Mouse (Mus musculus) forebrain, postnatal 0 days (tissue): Measurements from ENCODE around the gene Clec16a. TPM values are rescaled to one million over a fixed set of nuclear protein-coding genes. Genes with fewer than 3 reads are reported as not detected.

Experiments used
- ATAC-seq: fragments of 200-750 bp; cut with Nextera tagmentation; 2 replicates; pipeline ENCODE4 v1.8.0; 2017; ENCODE audit warnings: mild to moderate bottlenecking, moderate library complexity
- DNase-seq: peaks from one replicate; pipeline ENCODE4 v3.0.0-alpha.2; 2015
- H3K27ac ChIP-seq: fragments of 300-500 bp; sonication (generic); 2 replicates; pipeline ENCODE4 v1.5.1; 2014; ENCODE audit warnings: low read depth, mild to moderate bottlenecking, antibody characterized with exemption, low read length, moderate library complexity, mixed read lengths
- H3K27me3 ChIP-seq: fragments of 300-500 bp; sonication (generic); 2 replicates; pipeline ENCODE4 v1.6.1; 2014; ENCODE audit warnings: mild to moderate bottlenecking, low read length, mixed read lengths; ENCODE audit not compliant: insufficient read depth
- H3K36me3 ChIP-seq: fragments of 300-500 bp; sonication (generic); 2 replicates; pipeline ENCODE4 v1.6.1; 2014; ENCODE audit warnings: mild to moderate bottlenecking, moderate library complexity; ENCODE audit not compliant: insufficient read depth
- H3K4me1 ChIP-seq: fragments of 300-500 bp; sonication (generic); 2 replicates; pipeline ENCODE4 v1.6.1; 2014; ENCODE audit warnings: antibody characterized with exemption; ENCODE audit not compliant: insufficient read depth
- H3K4me2 ChIP-seq: fragments of 300-500 bp; sonication (generic); 2 replicates; pipeline ENCODE4 v1.6.1; 2014; ENCODE audit warnings: low read depth, mild to moderate bottlenecking, moderate library complexity
- H3K4me3 ChIP-seq: fragments of 300-500 bp; sonication (generic); 2 replicates; pipeline ENCODE4 v1.5.1; 2014; ENCODE audit warnings: low read depth, low read length, mixed read lengths
- H3K9ac ChIP-seq: fragments of 300-500 bp; sonication (generic); 2 replicates; pipeline ENCODE4 v1.6.1; 2014; ENCODE audit warnings: mild to moderate bottlenecking
- H3K9me3 ChIP-seq: fragments of 300-500 bp; sonication (generic); 2 replicates; pipeline ENCODE4 v1.6.1; 2016; ENCODE audit warnings: low read length
- CTCF ChIP-seq: sonication (generic); IDR thresholded peaks from 2 replicates; pipeline ENCODE4 v1.5.1; 2016; ENCODE audit warnings: antibody characterized with exemption, control low read depth, low read depth
- WGBS: fragments of 180-500 bp; shearing (Covaris S2); extraction: QIAGEN DNeasy Blood & Tissue Kit; methylation state at CpG from one replicate; pipeline ENCODE4 v1.1.7; 2014; 5-methylcytosine and 5-hydroxymethylcytosine counted together
- polyA plus RNA-seq: library from polyadenylated mRNA; unstranded; fragments of >200 nt; fragmentation: Nextera tagmentation; extraction: Ambion mirVana; gene quantifications from 2 replicates; pipeline ENCODE4 v1.2.1, GENCODE M21; 2015
- total RNA-seq: library from RNA; depleted of rRNA; stranded (reverse); fragments of >200 nt; gene quantifications from 2 replicates; pipeline ENCODE4 v1.2.3, GENCODE M21; 2014

Clec16a gene
- total and polyA plus RNA-seq, 2 experiments from 2014 or later: 52.3 to 65.8 TPM

DNA sequence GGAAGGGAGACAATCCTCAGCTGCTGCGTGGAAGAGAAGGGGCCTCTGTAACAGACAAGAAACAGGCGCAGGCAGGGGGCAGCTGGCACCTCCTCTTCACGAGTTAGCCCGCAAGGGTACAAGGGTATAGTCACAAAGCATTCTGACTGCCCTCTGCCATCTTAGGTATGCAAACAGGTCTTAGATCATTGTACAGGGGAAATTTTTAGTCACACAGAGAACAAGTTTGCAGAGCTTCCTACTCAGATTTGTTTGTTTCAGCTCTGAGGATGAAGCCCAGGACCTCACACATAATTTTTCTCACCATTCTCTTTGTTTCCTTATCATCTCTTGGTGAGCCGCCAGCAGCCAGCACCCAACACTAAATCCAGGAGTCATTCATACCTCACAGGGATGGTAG, 146.6 kb downstream of the Clec16a start:
- no peak for TF ChIP-seq CTCF
- Histone ChIP-seq H3K4me1 (no peaks in the 10 kb centered on the region), H3K9me3 (no peaks in the 10 kb centered on the region), H3K27me3 (no peaks in the 10 kb centered on the region), H3K27ac (no peak overlapping the region), H3K4me3 (no peak overlapping the region), H3K36me3 (peaks cover 7% of the 10 kb centered on the region; the same call in 1 of the 2 replicates), H3K9ac (no peak overlapping the region), H3K4me2 (no peak overlapping the region)
- ATAC-seq: no peak
- 82% methylated on average over 5 of the region's 5 CpGs for WGBS
- DNase-seq: no peak

DNA sequence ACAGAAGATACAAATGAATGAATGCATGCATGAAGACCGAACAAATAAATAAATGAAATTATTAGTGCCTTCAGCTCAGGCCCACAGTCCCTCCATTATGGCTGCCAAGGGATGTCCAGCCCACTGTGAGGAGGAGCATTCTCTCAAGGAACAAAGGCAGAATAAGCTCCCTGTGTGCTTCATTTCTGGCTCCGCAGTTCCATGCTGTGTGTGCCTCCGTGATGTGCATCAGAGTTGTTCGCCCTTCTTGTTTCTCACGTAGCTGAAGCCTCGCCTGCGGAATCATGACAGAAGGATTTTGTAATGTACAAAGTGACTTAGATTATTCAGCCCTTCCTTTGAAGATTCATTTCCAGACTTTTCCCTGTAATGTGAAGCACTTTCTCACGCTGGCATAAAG, 147.7 kb downstream of the Clec16a start:
- no peak overlapping the region for H3K4me3 ChIP-seq
- no peak overlapping the region for H3K27ac ChIP-seq
- no peak overlapping the region for H3K9ac ChIP-seq
- ATAC-seq: no peak
- no peaks in the 10 kb centered on the region for H3K4me1 ChIP-seq
- DNase-seq: no peak
- no peak for TF ChIP-seq CTCF
- no peaks in the 10 kb centered on the region for H3K27me3 ChIP-seq
- H3K9me3 ChIP-seq: no peaks in the 10 kb centered on the region
- WGBS: 63% methylated on average over 8 of the region's 8 CpGs
- H3K4me2 ChIP-seq: no peak overlapping the region
- peaks cover 7% of the 10 kb centered on the region; the same call in 1 of the 2 replicates for H3K36me3 ChIP-seq

DNA sequence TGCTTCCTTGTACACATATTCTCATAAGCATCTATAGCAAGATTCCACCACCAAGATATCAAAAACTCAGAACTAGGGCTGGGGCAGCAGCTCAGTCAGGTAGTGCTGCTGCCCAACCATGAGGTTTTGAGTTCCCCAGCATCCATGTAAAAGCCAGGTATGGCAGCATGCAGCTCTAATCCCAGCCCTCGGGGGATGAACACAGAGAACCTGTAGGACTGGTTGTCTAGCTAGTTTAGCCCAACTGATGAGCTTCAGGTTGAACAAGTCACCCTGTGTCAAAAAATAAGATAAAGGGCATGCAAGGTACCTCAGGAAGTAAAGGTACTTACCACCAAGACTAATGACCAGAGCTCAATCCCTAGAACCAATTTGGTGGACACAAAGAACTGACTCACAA, 148.3 kb downstream of the Clec16a start:
- DNase-seq: no peak
- no peak overlapping the region for H3K4me2 ChIP-seq
- H3K9me3 ChIP-seq: no peaks in the 10 kb centered on the region
- H3K27me3 ChIP-seq: no peaks in the 10 kb centered on the region
- no peak overlapping the region for H3K9ac ChIP-seq
- peaks cover 7% of the 10 kb centered on the region; the same call in 1 of the 2 replicates for H3K36me3 ChIP-seq
- 98% methylated on average over 1 of the region's 1 CpGs for WGBS
- no peak for TF ChIP-seq CTCF
- no peak for ATAC-seq
- no peak overlapping the region for H3K4me3 ChIP-seq
- H3K27ac ChIP-seq: no peak overlapping the region
- no peaks in the 10 kb centered on the region for H3K4me1 ChIP-seq

DNA sequence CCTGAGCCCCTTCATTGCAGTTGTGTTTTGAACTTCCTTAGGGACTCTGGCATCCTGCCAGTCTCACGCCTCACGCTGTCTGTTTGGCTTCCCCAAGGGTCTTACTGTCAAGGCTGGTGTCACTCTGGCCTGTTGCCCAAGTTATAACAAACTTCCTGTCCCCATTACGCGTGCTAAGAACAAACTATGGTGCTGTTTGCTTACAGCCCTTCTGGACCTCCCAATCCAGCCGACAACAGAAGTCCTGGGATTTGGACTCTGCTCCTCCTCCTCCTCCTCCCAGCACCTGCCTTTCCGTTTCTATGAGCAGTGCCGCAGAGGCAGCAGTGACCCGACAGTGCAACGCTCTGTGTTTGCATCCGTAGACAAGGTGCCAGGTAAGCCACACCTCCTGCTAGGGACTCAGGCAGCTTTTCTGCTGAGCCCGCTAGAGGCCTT, 149.3 kb downstream of the Clec16a start:
- no peak for TF ChIP-seq CTCF
- H3K4me2 ChIP-seq: no peak overlapping the region
- no peak overlapping the region for H3K4me3 ChIP-seq
- no peak overlapping the region for H3K27ac ChIP-seq
- 46% methylated on average over 11 of the region's 11 CpGs for WGBS
- no peak for ATAC-seq
- no peak overlapping the region for H3K9ac ChIP-seq
- DNase-seq: no peak
- H3K9me3 ChIP-seq: no peaks in the 10 kb centered on the region
- no peaks in the 10 kb centered on the region for H3K27me3 ChIP-seq
- peaks cover 7% of the 10 kb centered on the region; the same call in 1 of the 2 replicates for H3K36me3 ChIP-seq
- H3K4me1 ChIP-seq: no peaks in the 10 kb centered on the region

DNA sequence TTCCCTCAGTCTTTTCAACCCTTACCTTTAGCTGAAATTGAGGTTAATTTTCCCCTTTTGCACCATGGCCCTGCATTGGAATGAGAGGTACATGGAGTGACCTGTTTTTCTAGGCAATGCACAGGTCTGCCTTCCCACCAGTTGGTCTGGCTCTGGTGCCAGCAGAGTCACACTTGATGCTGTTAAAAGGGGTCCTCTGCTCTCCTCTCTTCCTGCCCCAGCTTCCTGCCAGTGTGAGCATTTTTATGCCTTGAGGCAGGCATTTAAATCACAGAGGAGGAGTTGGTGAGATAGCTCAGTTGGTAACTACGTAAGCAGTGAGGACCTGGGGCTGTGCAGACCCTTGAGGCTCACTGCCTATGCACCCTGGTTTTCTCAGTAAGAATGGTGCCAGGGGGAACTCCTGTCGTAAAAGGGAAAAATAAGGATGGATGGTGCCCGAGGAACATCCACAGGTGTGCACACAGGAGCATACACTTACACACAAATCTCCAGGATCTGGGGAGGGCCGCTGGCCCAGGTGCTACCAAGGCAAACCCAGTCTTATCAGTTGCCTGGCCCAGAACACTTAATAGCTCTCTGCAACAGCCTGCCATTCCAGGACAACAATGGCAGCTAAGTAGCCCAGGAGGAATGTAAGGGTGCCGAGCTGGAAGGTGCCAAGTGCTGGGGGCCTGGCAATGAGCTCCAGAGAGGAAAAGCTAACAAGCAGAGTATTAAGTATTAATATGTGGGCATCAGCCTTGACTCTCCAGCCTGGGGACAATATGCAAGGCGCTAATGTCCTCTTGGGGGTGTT, 152.9 kb downstream of the Clec16a start:
- WGBS: 73% methylated on average over 6 of the region's 6 CpGs

DNA sequence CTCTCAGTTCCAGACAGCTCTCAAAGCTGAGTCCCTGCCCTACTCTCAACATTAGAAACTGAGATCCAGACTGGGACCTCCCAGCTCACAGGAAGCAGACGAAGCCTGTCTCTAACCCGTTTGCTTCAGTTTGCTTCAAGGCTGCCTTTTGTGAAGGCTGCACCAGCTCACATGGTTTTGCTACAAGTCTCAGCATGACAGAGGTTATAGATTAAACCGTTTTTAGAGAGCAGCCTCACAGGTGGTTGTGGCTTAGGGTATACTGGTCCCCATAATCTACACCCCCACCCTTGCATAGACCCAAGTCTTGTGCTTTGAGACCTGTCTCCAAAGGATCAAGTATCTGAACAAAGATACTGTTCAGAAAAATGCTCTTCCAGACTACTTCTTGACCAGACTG, 154.2 kb downstream of the Clec16a start:
- no peaks in the 10 kb centered on the region for H3K9me3 ChIP-seq
- DNase-seq: no peak
- no peak for TF ChIP-seq CTCF
- H3K4me3 ChIP-seq: no peak overlapping the region
- no peak overlapping the region for H3K9ac ChIP-seq
- H3K4me2 ChIP-seq: no peak overlapping the region
- no peaks in the 10 kb centered on the region for H3K4me1 ChIP-seq
- no peak overlapping the region for H3K27ac ChIP-seq
- no peaks in the 10 kb centered on the region for H3K36me3 ChIP-seq
- 72% methylated on average over 3 of the region's 3 CpGs for WGBS
- no peaks in the 10 kb centered on the region for H3K27me3 ChIP-seq
- ATAC-seq: no peak

More for the DNA sequence above, 152.9 kb downstream of the Clec16a start:
- TF ChIP-seq CTCF: no peak
- ATAC-seq: no peak
- no peak overlapping the region for H3K4me3 ChIP-seq
- peaks cover 7% of the 10 kb centered on the region; the same call in 1 of the 2 replicates for H3K36me3 ChIP-seq
- H3K9me3 ChIP-seq: no peaks in the 10 kb centered on the region
- H3K9ac ChIP-seq: no peak overlapping the region
- no peak overlapping the region for H3K27ac ChIP-seq
- DNase-seq: no peak
- no peaks in the 10 kb centered on the region for H3K27me3 ChIP-seq
- H3K4me2 ChIP-seq: no peak overlapping the region
- no peaks in the 10 kb centered on the region for H3K4me1 ChIP-seq

DNA sequence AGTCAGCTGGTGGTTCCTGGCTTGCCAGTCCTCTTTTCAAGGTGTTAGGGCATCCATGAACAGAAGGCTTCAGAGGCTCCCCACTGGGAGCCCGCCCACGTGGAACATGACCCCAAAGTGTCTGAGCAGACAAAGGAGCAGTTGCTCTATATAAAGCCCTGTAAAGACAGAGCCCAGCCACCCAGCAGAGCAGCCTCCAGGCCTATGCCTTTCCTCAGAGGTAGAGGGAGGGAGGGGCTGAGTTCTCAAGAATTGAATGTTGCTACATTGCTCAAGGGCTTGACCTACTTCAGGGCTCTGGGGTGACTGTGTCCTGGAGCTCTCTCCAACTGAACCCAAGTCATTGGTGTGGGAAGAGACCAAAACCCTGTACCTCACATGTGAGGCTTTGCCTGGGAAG, 155.0 kb downstream of the Clec16a start:
- H3K9me3 ChIP-seq: no peaks in the 10 kb centered on the region
- H3K36me3 ChIP-seq: no peaks in the 10 kb centered on the region
- ATAC-seq: no peak
- no peak overlapping the region for H3K9ac ChIP-seq
- H3K4me2 ChIP-seq: no peak overlapping the region
- DNase-seq: no peak
- H3K4me1 ChIP-seq: no peaks in the 10 kb centered on the region
- no peaks in the 10 kb centered on the region for H3K27me3 ChIP-seq
- 24% methylated on average over 2 of the region's 2 CpGs for WGBS
- no peak overlapping the region for H3K27ac ChIP-seq
- TF ChIP-seq CTCF: no peak
- no peak overlapping the region for H3K4me3 ChIP-seq
